Mouse (Mus musculus) hindbrain, postnatal 0 days (tissue): Measurements from ENCODE around the gene Dusp27. TPM values are rescaled to one million over a fixed set of nuclear protein-coding genes. Genes with fewer than 3 reads are reported as not detected.
A peak's percentile ranks its signal among the peaks of the same experiment; 100 is the strongest.

Experiments
- ATAC-seq: fragments of 200-750 bp; cut with Nextera tagmentation; 2 replicates; pipeline ENCODE4 v1.8.0; 2017; ENCODE audit warnings: mild to moderate bottlenecking, moderate TSS enrichment, moderate library complexity
- DNase-seq: peaks from one replicate; pipeline ENCODE4 v3.0.0-alpha.2; 2015; ENCODE audit warnings: low spot score
- H3K27ac ChIP-seq: fragments of 300-500 bp; sonication (generic); 2 replicates; pipeline ENCODE4 v1.5.1; 2014; ENCODE audit warnings: mild to moderate bottlenecking
- H3K27me3 ChIP-seq: fragments of 300-500 bp; sonication (generic); 2 replicates; pipeline ENCODE4 v1.6.1; 2014; ENCODE audit warnings: low read length, mixed read lengths; ENCODE audit not compliant: insufficient read depth
- H3K36me3 ChIP-seq: fragments of 300-500 bp; sonication (generic); 2 replicates; pipeline ENCODE4 v1.6.1; 2014; ENCODE audit warnings: low read length, mixed read lengths; ENCODE audit not compliant: insufficient read depth
- H3K4me1 ChIP-seq: fragments of 300-500 bp; sonication (generic); 2 replicates; pipeline ENCODE4 v1.6.1; 2014; ENCODE audit warnings: antibody characterized with exemption, low read length, mixed read lengths; ENCODE audit not compliant: insufficient read depth
- H3K4me2 ChIP-seq: fragments of 300-500 bp; sonication (generic); 2 replicates; pipeline ENCODE4 v1.6.1; 2014; ENCODE audit warnings: low read depth, mild to moderate bottlenecking, low read length, moderate library complexity, mixed read lengths
- H3K4me3 ChIP-seq: fragments of 300-500 bp; sonication (generic); 2 replicates; pipeline ENCODE4 v1.5.1; 2014; ENCODE audit warnings: low read length
- H3K9ac ChIP-seq: fragments of 300-500 bp; sonication (generic); replicated peaks from 2 replicates; pipeline ENCODE4 v1.6.1; 2014; ENCODE audit warnings: mild to moderate bottlenecking, low read length, moderate library complexity, mixed read lengths
- H3K9me3 ChIP-seq: fragments of 300-500 bp; sonication (generic); 2 replicates; pipeline ENCODE4 v1.6.1; 2016; ENCODE audit warnings: low read length, mixed read lengths
- CTCF ChIP-seq: IDR thresholded peaks from 2 replicates; pipeline ENCODE4 v1.5.1; 2016; ENCODE audit warnings: antibody characterized with exemption, control low read depth, low read depth
- WGBS: fragments of 180-500 bp; shearing (Covaris S2); extraction: QIAGEN DNeasy Blood & Tissue Kit; methylation state at CpG from one replicate; pipeline ENCODE4 v1.1.7; 2014; 5-methylcytosine and 5-hydroxymethylcytosine counted together
- polyA plus RNA-seq: library from polyadenylated mRNA; unstranded; fragments of >200 nt; fragmentation: Nextera tagmentation; extraction: Ambion mirVana; gene quantifications from 2 replicates; pipeline ENCODE4 v1.2.1, GENCODE M21; 2015
- total RNA-seq: library from RNA; depleted of rRNA; stranded (reverse); fragments of >200 nt; gene quantifications from 2 replicates; pipeline ENCODE4 v1.2.3, GENCODE M21; 2014

The Dusp27 gene
- total and polyA plus RNA-seq, 2 experiments from 2014 or later, result 0.58 to 0.64 TPM

- no peak for TF ChIP-seq CTCF
- DNase-seq (no peak), ATAC-seq (no peak)
- H3K27me3 ChIP-seq, result no peaks in the 10 kb centered on the region
- no peak overlapping the region for H3K9ac ChIP-seq
- WGBS, result 82% methylated on average over 3 of the region's 3 CpGs
- H3K4me3 ChIP-seq, result no peak overlapping the region
- H3K4me1 ChIP-seq, result no peaks in the 10 kb centered on the region; the same call in 1 of the 2 replicates
- no peaks in the 10 kb centered on the region for H3K36me3 ChIP-seq
- no peaks in the 10 kb centered on the region for H3K9me3 ChIP-seq
- H3K27ac ChIP-seq, result no peak overlapping the region
- no peak overlapping the region for H3K4me2 ChIP-seq
These were observed 38.4 kb downstream of the Dusp27 start for GRCm38 (mm10) chr1:166089337-166089736.

- Histone ChIP-seq H3K4me3 (no peak overlapping the region), H3K36me3 (no peaks in the 10 kb centered on the region), H3K9me3 (no peaks in the 10 kb centered on the region), H3K27me3 (no peaks in the 10 kb centered on the region), H3K4me1 (no peaks in the 10 kb centered on the region; the same call in 1 of the 2 replicates), H3K9ac (no peak overlapping the region), H3K27ac (no peak overlapping the region; the same call in 1 of the 2 replicates), H3K4me2 (no peak overlapping the region)
- 45% methylated on average over 19 of the region's 19 CpGs for WGBS
- ATAC-seq (no peak), DNase-seq (peak; percentile 45)
- TF ChIP-seq CTCF, result no peak
These were observed 39.1 kb downstream of the Dusp27 start for GRCm38 (mm10) chr1:166088446-166089170.

DNA sequence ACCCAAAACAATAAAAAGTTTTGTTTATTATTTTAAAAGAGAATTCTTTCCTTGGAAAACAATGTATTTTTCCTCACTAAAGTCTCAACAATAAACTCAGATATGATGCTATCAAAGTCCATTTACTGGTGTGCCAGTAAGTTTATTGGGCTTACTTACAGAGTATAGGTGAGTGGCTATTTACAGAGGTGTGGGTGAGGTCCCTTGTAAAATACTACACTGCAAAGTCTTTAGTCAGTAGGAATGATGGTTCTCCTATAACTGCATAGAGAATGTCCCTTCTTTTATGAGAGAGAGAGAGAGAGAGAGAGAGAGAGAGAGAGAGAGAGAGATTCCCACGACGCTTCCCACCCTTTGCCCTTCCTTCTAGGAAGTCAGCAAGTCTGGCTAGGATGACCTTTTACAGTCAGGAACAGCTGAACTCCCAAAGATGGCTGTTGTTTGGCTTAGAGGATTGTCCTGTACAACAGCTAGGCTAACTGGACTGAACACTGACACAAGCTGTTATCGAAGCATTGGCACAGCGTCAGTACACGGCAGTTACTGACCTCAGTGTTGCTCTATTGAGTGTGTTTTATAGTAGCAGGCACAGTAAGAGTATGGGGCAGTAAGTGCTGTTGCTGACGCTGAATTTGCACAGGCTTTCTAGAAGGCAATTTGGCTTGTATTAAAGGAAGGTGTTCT lies 50.5 kb downstream of the Dusp27 start:
- ATAC-seq, result no peak
- no peak overlapping the region for H3K9ac ChIP-seq

DNA sequence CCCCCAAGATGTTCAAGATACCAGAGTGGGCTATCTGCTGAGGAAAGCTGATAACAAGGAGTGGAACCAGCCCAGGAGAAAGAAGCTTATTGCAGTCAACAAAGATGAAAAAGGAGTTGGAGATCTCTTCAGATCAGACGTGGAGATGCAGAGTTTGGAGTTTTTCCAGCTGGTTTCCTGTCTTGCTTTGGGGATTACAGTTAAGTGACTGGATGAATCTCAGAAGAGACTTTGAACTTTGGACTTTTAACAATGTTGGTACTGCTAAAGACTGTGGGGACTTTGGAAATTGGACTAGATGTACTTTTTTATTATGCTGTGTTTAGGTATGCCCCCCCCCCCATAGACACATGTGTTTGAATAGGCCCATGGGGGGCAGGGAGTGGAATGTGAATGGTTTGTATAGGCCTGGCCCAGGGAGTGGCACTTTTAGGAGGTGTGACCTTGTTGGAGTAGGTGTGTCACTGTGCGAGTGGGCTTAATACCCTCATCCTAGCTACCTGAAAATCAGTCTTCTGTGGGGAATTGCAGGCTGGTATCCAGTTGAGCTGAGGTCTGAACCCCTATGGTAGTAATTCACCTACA lies 59.8 kb downstream of the Dusp27 start:
- Histone ChIP-seq H3K4me3 (no peak overlapping the region), H3K36me3 (no peaks in the 10 kb centered on the region), H3K4me2 (no peak overlapping the region), H3K27ac (no peak overlapping the region), H3K9ac (no peak overlapping the region), H3K27me3 (no peaks in the 10 kb centered on the region), H3K4me1 (no peaks in the 10 kb centered on the region), H3K9me3 (no peaks in the 10 kb centered on the region)
- ATAC-seq (no peak), DNase-seq (no peak)
- WGBS, result 82% methylated on average over 2 of the region's 2 CpGs
- TF ChIP-seq CTCF, result no peak

More for the DNA sequence above, 50.5 kb downstream of the Dusp27 start:
- WGBS, result 70% methylated on average over 6 of the region's 6 CpGs
- Histone ChIP-seq H3K9me3 (no peaks in the 10 kb centered on the region), H3K4me2 (no peak overlapping the region), H3K4me1 (no peaks in the 10 kb centered on the region), H3K36me3 (no peaks in the 10 kb centered on the region), H3K4me3 (no peak overlapping the region), H3K27me3 (no peaks in the 10 kb centered on the region), H3K27ac (no peak overlapping the region)
- DNase-seq, result no peak
- TF ChIP-seq CTCF, result no peak

DNA sequence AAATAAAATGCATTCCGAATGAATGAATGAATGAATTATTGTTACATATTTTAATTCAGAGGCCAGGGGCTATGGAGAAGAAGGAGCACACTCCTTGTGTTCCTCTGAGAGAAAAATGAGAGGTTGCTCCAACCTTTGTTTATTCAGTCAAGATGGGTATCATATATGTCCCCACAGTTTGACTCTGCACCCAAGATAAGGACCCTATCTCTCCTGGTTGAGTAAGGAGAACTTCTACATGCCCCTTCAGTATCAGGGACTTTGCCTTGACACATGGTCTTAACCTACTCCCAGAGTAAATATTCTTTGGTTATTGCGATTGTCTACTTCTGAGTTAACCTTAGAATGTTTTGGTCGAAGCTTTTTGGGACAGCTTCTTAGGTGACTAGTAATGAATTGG lies 63.9 kb downstream of the Dusp27 start:
- Histone ChIP-seq H3K27ac (no peak overlapping the region), H3K4me2 (no peak overlapping the region), H3K9me3 (no peaks in the 10 kb centered on the region), H3K4me1 (no peaks in the 10 kb centered on the region), H3K36me3 (no peaks in the 10 kb centered on the region), H3K9ac (no peak overlapping the region), H3K4me3 (no peak overlapping the region), H3K27me3 (no peaks in the 10 kb centered on the region)
- ATAC-seq, result no peak
- no peak for TF ChIP-seq CTCF
- DNase-seq, result no peak
- WGBS, result 95% methylated on average over 3 of the region's 3 CpGs

DNA sequence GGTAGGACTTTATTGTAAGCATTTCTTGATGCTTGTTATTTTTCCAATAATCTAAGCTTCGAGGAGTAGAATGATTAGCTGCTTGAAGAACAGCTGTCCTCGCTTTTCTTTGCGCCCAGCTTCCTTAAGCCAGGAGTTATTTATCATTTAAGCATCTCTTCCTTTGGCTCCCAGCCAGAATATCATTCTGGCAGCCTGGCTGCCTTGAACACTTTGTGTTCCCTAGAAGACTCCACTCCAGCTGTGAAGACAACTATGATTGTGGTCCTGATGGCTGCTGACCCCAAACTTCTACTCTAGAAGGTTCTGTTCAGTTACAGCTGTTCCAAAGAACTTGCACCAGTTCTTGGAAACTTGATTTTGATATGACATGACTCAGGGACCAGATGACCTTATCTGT lies 66.2 kb downstream of the Dusp27 start:
- no peaks in the 10 kb centered on the region for H3K27me3 ChIP-seq
- no peak for TF ChIP-seq CTCF
- DNase-seq, result no peak
- H3K4me3 ChIP-seq, result no peak overlapping the region
- no peaks in the 10 kb centered on the region for H3K36me3 ChIP-seq
- no peak overlapping the region for H3K9ac ChIP-seq
- peaks cover 2% of the 10 kb centered on the region; the same call in 1 of the 2 replicates for H3K4me1 ChIP-seq
- H3K4me2 ChIP-seq, result no peak overlapping the region
- no peak for ATAC-seq
- WGBS, result 46% methylated on average over 3 of the region's 3 CpGs
- no peaks in the 10 kb centered on the region for H3K9me3 ChIP-seq
- no peak overlapping the region for H3K27ac ChIP-seq

- Histone ChIP-seq H3K27ac (no peak overlapping the region), H3K4me2 (no peak overlapping the region), H3K4me3 (no peak overlapping the region), H3K9ac (no peak overlapping the region), H3K9me3 (no peaks in the 10 kb centered on the region), H3K4me1 (peaks cover 9% of the 10 kb centered on the region), H3K36me3 (no peaks in the 10 kb centered on the region), H3K27me3 (no peaks in the 10 kb centered on the region)
- TF ChIP-seq CTCF, result no peak; the same call in 1 of the 2 replicates
- WGBS, result 67% methylated on average over 1 of the region's 1 CpGs
- DNase-seq, result no peak
- 0 out of 2 replicates have a peak, but pooled peaks have one; percentile 45 for ATAC-seq
These were observed 67.3 kb downstream of the Dusp27 start for GRCm38 (mm10) chr1:166060406-166060805.
